Mouse (Mus musculus) MEL (cell line): ENCODE data around the gene Rbck1. TPM values are rescaled to one million over a fixed set of nuclear protein-coding genes. Genes with fewer than 3 reads are reported as not detected.

Source experiments
- DNase-seq: peaks from one replicate; pipeline ENCODE4 v3.0.0; 2011; ENCODE audit warnings: low read depth, low spot score
- H3K27ac ChIP-seq: 2 replicates; pipeline ENCODE4 v1.5.1; 2012; ENCODE audit warnings: low read depth, mild to moderate bottlenecking, control low read depth, low read length, moderate library complexity; ENCODE audit not compliant: control insufficient read depth
- H3K27me3 ChIP-seq, 2 experiments: fragments of 150-350 bp in 1 of 2; sonication (generic) in 1 of 2; 2 replicates each; pipeline ENCODE4 v1.6.1; 2012; ENCODE audit warnings: low read length in 2 of 2, mild to moderate bottlenecking in 2 of 2, improper control_type of control experiment in 1 of 2, moderate library complexity in 1 of 2; ENCODE audit not compliant: insufficient read depth in 2 of 2, control insufficient read depth in 1 of 2
- H3K36me3 ChIP-seq, 2 experiments: 2 replicates each; pipeline ENCODE4 v1.6.1; 2012 to 2014; ENCODE audit warnings: low read length in 2 of 2, improper control_type of control experiment in 1 of 2, inconsistent platforms in 1 of 2, mild to moderate bottlenecking in 1 of 2; ENCODE audit not compliant: insufficient read depth in 2 of 2, control insufficient read depth in 1 of 2
- H3K4me1 ChIP-seq, 2 experiments: fragments of 150-350 bp in 1 of 2; sonication (generic) in 1 of 2; 2 replicates each; pipeline ENCODE4 v1.6.1; 2012; ENCODE audit warnings: low read length in 2 of 2, improper control_type of control experiment in 1 of 2, mild to moderate bottlenecking in 1 of 2; ENCODE audit not compliant: insufficient read depth in 2 of 2, control insufficient read depth in 1 of 2
- H3K4me3 ChIP-seq, 2 experiments: fragments of 150-350 bp in 1 of 2; sonication (generic) in 1 of 2; 2 replicates each; pipeline ENCODE4 v1.5.1; 2012; ENCODE audit warnings: low read depth in 2 of 2, low read length in 2 of 2, mild to moderate bottlenecking in 2 of 2, moderate library complexity in 2 of 2, control low read depth in 1 of 2, improper control_type of control experiment in 1 of 2; ENCODE audit not compliant: control insufficient read depth in 1 of 2, insufficient read depth in 1 of 2
- H3K79me2 ChIP-seq: 2 replicates; pipeline ENCODE4 v1.6.1; 2012; ENCODE audit warnings: mild to moderate bottlenecking, low read length, moderate library complexity; ENCODE audit not compliant: control insufficient read depth, poor library complexity, insufficient read depth
- H3K9ac ChIP-seq: 2 replicates; pipeline ENCODE4 v1.6.1; 2012; ENCODE audit warnings: low read depth, mild to moderate bottlenecking, control low read depth, low read length, moderate library complexity; ENCODE audit not compliant: control insufficient read depth, poor library complexity, severe bottlenecking
- H3K9me3 ChIP-seq: fragments of 150-350 bp; sonication (generic); replicated peaks from 2 replicates; pipeline ENCODE4 v1.6.1; 2012; ENCODE audit warnings: mild to moderate bottlenecking, low read length, improper control_type of control experiment, moderate library complexity; ENCODE audit not compliant: insufficient read depth
- BHLHE40 ChIP-seq: IDR thresholded peaks from 2 replicates; pipeline ENCODE4 v1.6.1; 2012; ENCODE audit warnings: low read depth, mild to moderate bottlenecking, inconsistent platforms, low read length, improper control_type of control experiment, borderline replicate concordance
- CTCF ChIP-seq, 3 experiments: IDR thresholded peaks in 2 of 3; conservative IDR thresholded peaks in 1 of 3; 2 replicates each; pipeline ENCODE4 v1.5.1; 2011 to 2012; ENCODE audit warnings: low read length in 3 of 3, low read depth in 2 of 3, mild to moderate bottlenecking in 2 of 3, improper control_type of control experiment in 1 of 3, inconsistent platforms in 1 of 3, mixed read lengths in 1 of 3, moderate library complexity in 1 of 3; ENCODE audit not compliant: control insufficient read depth in 1 of 3, insufficient read depth in 1 of 3, poor library complexity in 1 of 3, severe bottlenecking in 1 of 3
- E2F4 ChIP-seq: IDR thresholded peaks from 2 replicates; pipeline ENCODE4 v1.6.1; 2011; ENCODE audit warnings: low read depth, low read length, improper control_type of control experiment, borderline replicate concordance
- ELF1 ChIP-seq: IDR thresholded peaks from 2 replicates; pipeline ENCODE4 v1.6.1; 2014; ENCODE audit warnings: low read depth, mild to moderate bottlenecking, inconsistent platforms, low read length, improper control_type of control experiment, moderate library complexity
- ETS1 ChIP-seq: IDR thresholded peaks from 2 replicates; pipeline ENCODE4 v1.6.1; 2012; ENCODE audit warnings: low read depth, mild to moderate bottlenecking, inconsistent platforms, low read length, improper control_type of control experiment, moderate library complexity
- GATA1 ChIP-seq: IDR thresholded peaks from 2 replicates; pipeline ENCODE4 v1.6.1; 2011; ENCODE audit warnings: low read depth, low read length, improper control_type of control experiment
- HCFC1 ChIP-seq: IDR thresholded peaks from 2 replicates; pipeline ENCODE4 v1.6.1; 2012; ENCODE audit warnings: low read depth, mild to moderate bottlenecking, inconsistent platforms, low read length, improper control_type of control experiment, moderate library complexity
- JUND ChIP-seq: IDR thresholded peaks from 2 replicates; pipeline ENCODE4 v1.6.1; 2011; ENCODE audit warnings: low read depth, mild to moderate bottlenecking, improper control_type of control experiment, low read length
- KAT2A ChIP-seq: conservative IDR thresholded peaks from 2 replicates; pipeline ENCODE4 v1.6.1; 2012; ENCODE audit warnings: low read depth, low read length, improper control_type of control experiment, inconsistent platforms
- MAFK ChIP-seq: IDR thresholded peaks from 2 replicates; pipeline ENCODE4 v1.6.1; 2011; ENCODE audit warnings: low read depth, mild to moderate bottlenecking, low read length, improper control_type of control experiment, borderline replicate concordance
- MAZ ChIP-seq: IDR thresholded peaks from 2 replicates; pipeline ENCODE4 v1.6.1; 2012; ENCODE audit warnings: low read depth, mild to moderate bottlenecking, inconsistent platforms, low read length, improper control_type of control experiment
- MEF2A ChIP-seq: IDR thresholded peaks from 2 replicates; pipeline ENCODE4 v1.6.1; 2014; ENCODE audit warnings: low read depth, mild to moderate bottlenecking, inconsistent platforms, low read length, improper control_type of control experiment; ENCODE audit not compliant: poor library complexity, insufficient replicate concordance, severe bottlenecking; ENCODE audit errors: extremely low read depth
- MYC ChIP-seq: IDR thresholded peaks from 2 replicates; pipeline ENCODE4 v1.6.1; 2011; ENCODE audit warnings: low read depth, mild to moderate bottlenecking, low read length, improper control_type of control experiment, moderate library complexity
- NELFE ChIP-seq: IDR thresholded peaks from 2 replicates; pipeline ENCODE4 v1.6.1; 2011; ENCODE audit warnings: low read depth, low read length, improper control_type of control experiment
- POLR2A ChIP-seq, 2 experiments: IDR thresholded peaks; 2 replicates each; pipeline ENCODE4 v1.6.1; 2011 to 2012; ENCODE audit warnings: low read length in 2 of 2, mild to moderate bottlenecking in 2 of 2, control low read depth in 1 of 2, improper control_type of control experiment in 1 of 2, low read depth in 1 of 2, moderate library complexity in 1 of 2; ENCODE audit not compliant: control insufficient read depth in 1 of 2, insufficient read depth in 1 of 2, poor library complexity in 1 of 2
- POLR2AphosphoS2 ChIP-seq: IDR thresholded peaks from 2 replicates; pipeline ENCODE4 v1.6.1; 2011; ENCODE audit warnings: low read length, improper control_type of control experiment
- POLR2AphosphoS5 ChIP-seq: IDR thresholded peaks from 2 replicates; pipeline ENCODE4 v1.6.1; 2012; ENCODE audit warnings: low read depth, borderline replicate concordance, mild to moderate bottlenecking, inconsistent platforms, low read length, moderate library complexity, mixed read lengths
- RAD21 ChIP-seq: IDR thresholded peaks from 2 replicates; pipeline ENCODE4 v1.6.1; 2011; ENCODE audit warnings: mild to moderate bottlenecking, low read depth, low read length, improper control_type of control experiment
- RCOR1 ChIP-seq: IDR thresholded peaks from 2 replicates; pipeline ENCODE4 v1.6.1; 2012; ENCODE audit warnings: low read depth, mild to moderate bottlenecking, inconsistent platforms, low read length, improper control_type of control experiment
- TBP ChIP-seq: IDR thresholded peaks from 2 replicates; pipeline ENCODE4 v1.8.0; 2011; ENCODE audit warnings: low read depth, low read length, improper control_type of control experiment
- TCF12 ChIP-seq: IDR thresholded peaks from 2 replicates; pipeline ENCODE4 v1.6.1; 2014; ENCODE audit warnings: low read depth, mild to moderate bottlenecking, inconsistent platforms, low read length, improper control_type of control experiment, moderate library complexity
- UBTF ChIP-seq: IDR thresholded peaks from 2 replicates; pipeline ENCODE4 v1.6.1; 2012; ENCODE audit warnings: low read depth, mild to moderate bottlenecking, inconsistent platforms, low read length, improper control_type of control experiment, moderate library complexity, borderline replicate concordance; ENCODE audit not compliant: insufficient read depth
- ZKSCAN1 ChIP-seq: IDR thresholded peaks from 2 replicates; pipeline ENCODE4 v1.6.1; 2012; ENCODE audit warnings: low read depth, mild to moderate bottlenecking, inconsistent platforms, low read length, improper control_type of control experiment, moderate library complexity
- ZMIZ1 ChIP-seq: IDR thresholded peaks from 2 replicates; pipeline ENCODE4 v1.6.1; 2012; ENCODE audit warnings: low read depth, mild to moderate bottlenecking, inconsistent platforms, low read length, improper control_type of control experiment, moderate library complexity
- polyA plus RNA-seq, 2 experiments: library from polyadenylated mRNA; stranded (reverse) in 1 of 2; unstranded in 1 of 2; fragments of >175 nt in 1 of 2; fragments of >200 nt in 1 of 2; gene quantifications; 2 replicates each; pipeline versions ENCODE4 v1.2.1 to v1.2.4; 2012; ENCODE audit warnings: low replicate concordance in 2 of 2, low read depth in 1 of 2; ENCODE audit not compliant: insufficient read length in 2 of 2, insufficient read depth in 1 of 2, missing spikeins in 1 of 2
- total RNA-seq: library from RNA; depleted of rRNA; stranded (reverse); fragments of 300-350 nt; gene quantifications from 2 replicates; pipeline ENCODE4 v1.2.3, GENCODE M21; 2012

Gene Rbck1
- total and polyA plus RNA-seq, 3 experiments, result 90.9 to 162 (median 92.1) TPM

DNA sequence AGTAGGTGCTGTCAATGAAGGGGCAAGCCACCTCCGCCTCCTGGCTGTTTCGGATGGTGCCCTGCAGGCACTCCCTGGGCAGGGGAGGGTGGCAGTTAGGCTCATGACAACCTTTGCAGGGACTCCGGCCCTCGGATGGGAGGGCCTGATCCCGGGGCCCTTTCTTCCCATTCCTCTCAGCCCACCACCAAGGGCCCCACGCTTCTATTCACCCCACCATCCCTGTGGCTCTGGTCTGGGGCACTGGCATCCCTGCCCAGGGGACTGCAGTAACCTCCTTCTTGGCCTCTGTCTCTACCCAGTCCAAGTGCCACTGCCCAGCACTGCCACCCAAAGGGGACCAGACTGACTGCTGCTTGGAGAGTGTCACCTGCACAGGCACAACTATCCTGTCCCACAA, 10.3 kb downstream of the Rbck1 start:
- Histone ChIP-seq H3K79me2 (no peaks in the 10 kb centered on the region), H3K36me3 (peaks cover 0 to 3% of the 10 kb centered on the region in 2 experiments; a peak in 1 of 4 replicates), H3K9ac (no peak overlapping the region), H3K9me3 (no peaks in the 10 kb centered on the region), H3K27ac (no peak overlapping the region), H3K27me3 (no peaks in the 10 kb centered on the region), H3K4me3 (no peak overlapping the region), H3K4me1 (no peaks in the 10 kb centered on the region)
- no peak for DNase-seq
- TF ChIP-seq POLR2A (IDR thresholded peaks at IDR 0.05; ENCODE audit: control insufficient read depth in 1 of 2, insufficient read depth in 1 of 2, low read depth in 1 of 2, low read length in 2 of 2, poor library complexity in 1 of 2), result no peak
- no peak for TF ChIP-seq HCFC1
- TF ChIP-seq CTCF (IDR thresholded peaks at IDR 0.05 in 2 of 3, conservative IDR thresholded peaks at IDR 0.05 in 1 of 3; ENCODE audit: control insufficient read depth in 1 of 3, insufficient read depth in 1 of 3, low read depth in 2 of 3, low read length in 3 of 3, poor library complexity in 1 of 3, severe bottlenecking in 1 of 3), result no peak
- TF ChIP-seq ETS1, result no peak
- TF ChIP-seq MEF2A, result no peak
- TF ChIP-seq GATA1, result no peak
- no peak for TF ChIP-seq ZKSCAN1
- TF ChIP-seq TCF12, result no peak
- TF ChIP-seq E2F4, result no peak

DNA sequence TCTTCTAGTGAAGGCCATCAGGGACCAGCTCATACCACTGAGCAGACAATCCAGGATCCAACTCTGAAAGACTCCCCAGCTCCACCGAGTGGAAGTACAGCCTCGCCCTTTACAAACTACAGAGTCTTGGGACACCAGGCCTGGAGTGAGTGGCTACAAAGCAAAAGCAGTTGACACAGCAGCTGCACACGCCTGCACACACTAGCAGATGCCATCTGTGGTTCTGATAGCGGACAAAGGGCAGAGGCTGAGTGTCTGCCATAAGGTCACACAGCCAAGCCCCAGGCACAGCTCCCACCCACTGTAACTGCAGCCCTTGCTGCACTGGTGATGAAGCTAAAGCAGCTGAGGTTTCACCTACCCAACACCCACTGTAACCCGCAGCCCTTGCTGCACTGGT, 10.9 kb downstream of the Rbck1 start:
- Histone ChIP-seq H3K36me3 (peaks cover 0 to 3% of the 10 kb centered on the region in 2 experiments; a peak in 1 of 4 replicates), H3K4me3 (no peak overlapping the region), H3K4me1 (no peaks in the 10 kb centered on the region), H3K79me2 (no peaks in the 10 kb centered on the region), H3K9ac (no peak overlapping the region), H3K27me3 (no peaks in the 10 kb centered on the region), H3K9me3 (no peaks in the 10 kb centered on the region), H3K27ac (no peak overlapping the region)
- DNase-seq, result no peak
- TF ChIP-seq MAZ (no peak), ZKSCAN1 (no peak), TCF12 (no peak), JUND (no peak), NELFE (no peak)

GRCm38 (mm10) chr2:152317054-152317453, 15.4 kb downstream of the Rbck1 start:
- no peaks in the 10 kb centered on the region for H3K79me2 ChIP-seq
- H3K4me1 ChIP-seq, result no peaks in the 10 kb centered on the region
- H3K4me3 ChIP-seq, result no peak overlapping the region
- peaks cover 0 to 3% of the 10 kb centered on the region in 2 experiments; a peak in 2 of 4 replicates for H3K36me3 ChIP-seq
- TF ChIP-seq POLR2AphosphoS2 (no peak), POLR2A (IDR thresholded peaks at IDR 0.05; ENCODE audit: control insufficient read depth in 1 of 2, insufficient read depth in 1 of 2, low read depth in 1 of 2, low read length in 2 of 2, poor library complexity in 1 of 2) (no peak), MAFK (no peak), ZMIZ1 (no peak), RAD21 (no peak), ETS1 (no peak), NELFE (no peak), ZKSCAN1 (no peak), TBP (no peak), BHLHE40 (no peak), RCOR1 (no peak), UBTF (no peak), MYC (no peak), KAT2A (no peak), E2F4 (no peak), CTCF (IDR thresholded peaks at IDR 0.05 in 2 of 3, conservative IDR thresholded peaks at IDR 0.05 in 1 of 3; ENCODE audit: control insufficient read depth in 1 of 3, insufficient read depth in 1 of 3, low read depth in 2 of 3, low read length in 3 of 3, poor library complexity in 1 of 3, severe bottlenecking in 1 of 3) (no peak), POLR2AphosphoS5 (no peak), ELF1 (no peak), MAZ (no peak)
- no peak for DNase-seq
- H3K27me3 ChIP-seq, result no peaks in the 10 kb centered on the region
- H3K9ac ChIP-seq, result no peak overlapping the region
- H3K9me3 ChIP-seq, result no peaks in the 10 kb centered on the region
- H3K27ac ChIP-seq, result no peak overlapping the region
